Mouse (Mus musculus): ENCODE data around the gene Sertad1. TPM values are rescaled to one million over a fixed set of nuclear protein-coding genes. Genes with fewer than 3 reads are reported as not detected.
"Not testable (repeated sequence)": the region's sequence is repeated elsewhere in the genome, so short reads cannot be mapped to it uniquely, and the experiment has no call there.

Gene Sertad1
- total and polyA plus RNA-seq, 2 experiments from 2014 or later, result 7.7 to 9.4 TPM

GRCm38 (mm10) chr7:27493450-27493849 is 6.7 kb downstream of the Sertad1 start:
- WGBS, result 83% methylated on average over 5 of the region's 5 CpGs
- Histone ChIP-seq H3K36me3 (ENCODE audit: insufficient read depth, low read length) (no peaks in the 10 kb centered on the region), H3K9me3 (ENCODE audit: low read length) (no peaks in the 10 kb centered on the region), H3K27me3 (ENCODE audit: insufficient read depth, low read length) (no peaks in the 10 kb centered on the region), H3K4me1 (ENCODE audit: insufficient read depth, low read length) (no peaks in the 10 kb centered on the region), H3K4me2 (ENCODE audit: low read depth, low read length) (no peak overlapping the region), H3K4me3 (ENCODE audit: low read length) (no peak overlapping the region), H3K9ac (replicated peaks; ENCODE audit: low read length) (no peak overlapping the region), H3K27ac (no peak overlapping the region)
- no peak for TF ChIP-seq CTCF (IDR thresholded peaks at IDR 0.05; ENCODE audit: low read depth)
- ATAC-seq (no peak), DNase-seq (ENCODE audit: low spot score) (no peak)

DNA sequence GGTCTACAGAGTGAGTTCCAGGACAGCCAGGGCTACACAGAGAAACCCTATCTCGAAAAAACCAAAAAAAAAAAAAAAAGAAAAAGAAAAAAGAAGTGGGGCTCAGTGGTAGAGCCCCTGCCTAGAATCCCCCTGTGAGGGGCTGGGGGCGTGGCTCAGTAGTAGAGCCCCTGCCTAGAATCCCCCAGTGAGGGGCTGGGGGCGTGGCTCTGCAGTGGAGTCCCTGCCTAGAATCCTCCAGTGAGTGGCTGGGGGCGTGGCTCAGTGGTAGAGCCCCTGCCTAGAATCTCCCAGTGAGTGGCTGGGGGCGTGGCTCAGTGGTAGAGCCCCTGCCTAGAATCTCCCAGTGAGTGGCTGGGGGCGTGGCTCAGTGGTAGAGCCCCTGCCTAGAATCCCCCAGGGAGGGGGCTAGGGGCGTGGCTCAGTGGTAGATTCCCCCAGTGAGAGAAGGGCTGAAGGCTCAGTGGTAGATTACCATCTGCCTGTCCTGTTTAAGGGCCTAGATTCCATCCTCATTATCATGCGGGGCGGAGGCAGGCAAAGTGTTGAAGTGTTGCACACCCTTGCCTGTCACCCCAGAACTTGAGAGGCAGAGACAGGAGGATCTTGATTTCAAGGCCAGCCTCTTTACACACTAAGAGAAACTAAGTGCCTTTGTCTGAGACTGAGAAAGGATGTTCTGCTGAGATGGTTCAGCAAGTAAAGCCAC is 8.1 kb downstream of the Sertad1 start:
- WGBS, result 90% methylated on average over 8 of the region's 9 CpGs
- H3K9me3 ChIP-seq (ENCODE audit: low read length); H3K27me3 ChIP-seq (ENCODE audit: insufficient read depth, low read length); H3K9ac ChIP-seq (replicated peaks; ENCODE audit: low read length); H3K4me3 ChIP-seq (ENCODE audit: low read length); H3K4me2 ChIP-seq (ENCODE audit: low read depth, low read length); H3K36me3 ChIP-seq (ENCODE audit: insufficient read depth, low read length); H3K4me1 ChIP-seq (ENCODE audit: insufficient read depth, low read length); H3K27ac ChIP-seq; DNase-seq (ENCODE audit: low spot score); ATAC-seq: not testable (repeated sequence)

DNA sequence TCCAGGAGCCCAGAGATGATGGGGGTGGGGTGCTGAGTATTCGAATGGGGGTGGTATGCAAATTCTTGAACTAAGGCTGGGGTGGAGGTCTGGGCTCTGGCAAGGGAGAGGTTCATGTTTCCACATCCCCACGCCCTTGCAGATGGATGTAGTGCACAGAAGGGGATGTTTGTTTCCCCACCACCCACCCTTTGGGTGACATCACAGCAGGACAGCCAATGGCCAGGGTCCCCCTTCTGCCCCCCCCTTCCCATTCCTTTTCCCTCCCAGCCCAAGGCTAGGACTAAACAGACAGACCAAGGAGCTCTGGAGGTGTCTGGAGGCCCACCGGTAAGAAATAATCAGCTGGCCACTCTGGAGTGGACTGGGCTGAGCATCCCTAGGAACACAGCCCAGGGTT is 12.3 kb downstream of the Sertad1 start, which contains the start of gene Prx:
Gene Prx, plus strand, starts transcription at position 289 of the 400 bp plus-strand sequence.
- Histone ChIP-seq H3K27ac (no peak within 1 kb of the TSS), H3K9ac (replicated peaks; ENCODE audit: low read length) (no peak within 1 kb of the TSS), H3K36me3 (ENCODE audit: insufficient read depth, low read length) (no peaks in the 10 kb centered on the region), H3K4me1 (ENCODE audit: insufficient read depth, low read length) (no peaks in the 10 kb centered on the region), H3K27me3 (ENCODE audit: insufficient read depth, low read length) (no peaks in the 10 kb centered on the region), H3K4me3 (ENCODE audit: low read length) (no peak within 1 kb of the TSS), H3K9me3 (ENCODE audit: low read length) (no peaks in the 10 kb centered on the region), H3K4me2 (ENCODE audit: low read depth, low read length) (no peak within 1 kb of the TSS)
- ATAC-seq (no peak), DNase-seq (ENCODE audit: low spot score) (no peak)
- WGBS, result 62% methylated on average over 3 of the region's 3 CpGs
- TF ChIP-seq CTCF (IDR thresholded peaks at IDR 0.05; ENCODE audit: low read depth), result no peak

- no peak overlapping the region for H3K4me2 ChIP-seq (ENCODE audit: low read depth, low read length)
- no peaks in the 10 kb centered on the region for H3K9me3 ChIP-seq (ENCODE audit: low read length)
- ATAC-seq (no peak), DNase-seq (ENCODE audit: low spot score) (no peak)
- 71% methylated on average over 4 of the region's 4 CpGs for WGBS
- H3K4me1 ChIP-seq (ENCODE audit: insufficient read depth, low read length), result no peaks in the 10 kb centered on the region
- TF ChIP-seq CTCF (IDR thresholded peaks at IDR 0.05; ENCODE audit: low read depth), result no peak
- H3K36me3 ChIP-seq (ENCODE audit: insufficient read depth, low read length), result no peaks in the 10 kb centered on the region
- no peaks in the 10 kb centered on the region for H3K27me3 ChIP-seq (ENCODE audit: insufficient read depth, low read length)
- H3K9ac ChIP-seq (replicated peaks; ENCODE audit: low read length), result no peak overlapping the region
- no peak overlapping the region for H3K4me3 ChIP-seq (ENCODE audit: low read length)
- H3K27ac ChIP-seq, result no peak overlapping the region
These were observed 14.9 kb downstream of the Sertad1 start for GRCm38 (mm10) chr7:27501620-27502019.

GRCm38 (mm10) chr7:27506765-27507370 is 20.2 kb downstream of the Sertad1 start:
- Histone ChIP-seq H3K27me3 (ENCODE audit: insufficient read depth, low read length) (no peaks in the 10 kb centered on the region), H3K9me3 (ENCODE audit: low read length) (no peaks in the 10 kb centered on the region), H3K27ac (peak overlapping the region; percentile 94; the same call in 1 of the 2 replicates), H3K36me3 (ENCODE audit: insufficient read depth, low read length) (no peaks in the 10 kb centered on the region), H3K9ac (replicated peaks; ENCODE audit: low read length) (no peak overlapping the region), H3K4me1 (ENCODE audit: insufficient read depth, low read length) (0 out of 2 replicates have a peak, but pooled peaks cover 5% of the 10 kb centered on the region), H3K4me3 (ENCODE audit: low read length) (peak overlapping the region; percentile 44), H3K4me2 (ENCODE audit: low read depth, low read length) (peak overlapping the region; percentile 53)
- TF ChIP-seq CTCF (IDR thresholded peaks at IDR 0.05; ENCODE audit: low read depth), result no peak
- DNase-seq (ENCODE audit: low spot score), result no peak
- WGBS, result 37% methylated on average over 9 of the region's 9 CpGs
- no peak for ATAC-seq

DNA sequence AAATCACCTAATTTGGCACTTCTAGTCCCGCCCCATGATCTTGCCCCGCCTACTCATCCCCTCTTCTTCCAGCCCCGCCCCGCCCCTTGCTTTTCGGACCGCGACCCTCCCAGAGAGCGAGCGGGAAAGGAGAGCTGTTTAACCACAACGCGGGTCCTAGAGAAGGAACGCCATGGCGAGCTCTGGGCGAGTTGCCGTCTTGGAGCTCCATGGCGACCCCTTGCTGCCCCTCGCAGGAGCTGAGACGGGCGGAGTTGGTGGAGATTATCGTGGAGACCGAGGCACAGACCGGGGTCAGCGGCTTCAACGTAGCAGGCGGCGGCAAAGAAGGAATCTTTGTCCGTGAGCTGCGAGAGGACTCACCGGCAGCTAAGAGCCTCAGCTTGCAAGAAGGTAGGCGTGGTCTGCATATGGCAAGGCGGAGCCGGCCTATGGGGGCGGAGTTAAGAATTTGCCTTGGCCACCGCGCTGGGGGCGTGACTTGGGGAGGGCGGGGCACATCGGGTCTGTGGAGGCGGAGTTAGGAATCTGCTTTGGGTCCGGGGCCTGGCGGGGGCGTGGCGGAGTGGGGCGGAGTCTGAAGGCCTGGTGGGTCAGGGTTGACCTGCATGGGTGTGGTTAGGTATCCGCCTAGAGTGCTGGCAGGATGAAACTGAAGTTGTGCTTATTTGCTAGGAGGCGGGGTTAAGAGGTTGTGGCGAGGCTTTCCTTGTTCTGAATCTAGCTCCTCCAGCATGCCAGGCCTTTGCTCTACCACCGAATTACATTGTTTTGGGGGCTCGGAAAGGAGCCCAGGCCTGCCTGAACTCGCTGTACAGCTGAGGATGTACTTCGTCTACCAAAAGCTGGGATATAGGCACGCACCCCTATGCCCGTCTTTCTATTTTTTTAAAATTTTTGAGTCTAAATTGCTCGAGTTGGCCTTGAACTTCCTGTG is 21.3 kb downstream of the Sertad1 start:
- H3K4me2 ChIP-seq (ENCODE audit: low read depth, low read length), result peak overlapping the region; percentile 53
- no peaks in the 10 kb centered on the region for H3K27me3 ChIP-seq (ENCODE audit: insufficient read depth, low read length)
- TF ChIP-seq CTCF (IDR thresholded peaks at IDR 0.05; ENCODE audit: low read depth), result peak; percentile 64
- H3K4me1 ChIP-seq (ENCODE audit: insufficient read depth, low read length), result 0 out of 2 replicates have a peak, but pooled peaks cover 5% of the 10 kb centered on the region
- no peaks in the 10 kb centered on the region for H3K36me3 ChIP-seq (ENCODE audit: insufficient read depth, low read length)
- DNase-seq (ENCODE audit: low spot score) (peak; percentile 97), ATAC-seq (peak; percentile 95)
- peak overlapping the region; percentile 47 for H3K9ac ChIP-seq (replicated peaks; ENCODE audit: low read length)
- peak overlapping the region; percentile 94 for H3K27ac ChIP-seq
- no peaks in the 10 kb centered on the region for H3K9me3 ChIP-seq (ENCODE audit: low read length)
- peak overlapping the region; percentile 44 for H3K4me3 ChIP-seq (ENCODE audit: low read length)
- under 1% methylated on average over 54 of the region's 54 CpGs for WGBS
